Mouse (Mus musculus) 3134 (cell line): ENCODE measurements around the gene Kif16b.
"Not testable (repeated sequence)": the region's sequence is repeated elsewhere in the genome, so short reads cannot be mapped to it uniquely, and the experiment has no call there.

Experiments used
- DNase-seq: peaks from one replicate; pipeline ENCODE4 v3.0.0-alpha.2; 2011; ENCODE audit warnings: low spot score; ENCODE audit not compliant: insufficient read length; ENCODE audit errors: extremely low read depth

Kif16b gene

GRCm38 (mm10) chr2:142604762-142605161 is 296.6 kb downstream of the Kif16b start:
- peak; percentile 13 for DNase-seq

GRCm38 (mm10) chr2:142603210-142603609 is 298.1 kb downstream of the Kif16b start:
- DNase-seq: peak; percentile 27

- DNase-seq: no peak
Observed at GRCm38 (mm10) chr2:142599235-142599634, 302.1 kb downstream of the Kif16b start.

GRCm38 (mm10) chr2:142596176-142597170 is 304.9 kb downstream of the Kif16b start:
- DNase-seq: no peak

GRCm38 (mm10) chr2:142590938-142591337 is 310.4 kb downstream of the Kif16b start:
- DNase-seq: no peak

GRCm38 (mm10) chr2:142590284-142590724 is 311.0 kb downstream of the Kif16b start:
- no peak for DNase-seq

GRCm38 (mm10) chr2:142589403-142590283 is 311.7 kb downstream of the Kif16b start:
- no peak for DNase-seq

GRCm38 (mm10) chr2:142585845-142586244 is 315.5 kb downstream of the Kif16b start:
- DNase-seq: no peak

GRCm38 (mm10) chr2:142584851-142585737 is 316.2 kb downstream of the Kif16b start:
- no peak for DNase-seq

GRCm38 (mm10) chr2:142580449-142580848 is 320.9 kb downstream of the Kif16b start:
- DNase-seq: no peak

- DNase-seq: not testable (repeated sequence)
Observed at GRCm38 (mm10) chr2:142577414-142577813, 323.9 kb downstream of the Kif16b start.

- no peak for DNase-seq
Observed at GRCm38 (mm10) chr2:142569771-142570170, 331.6 kb downstream of the Kif16b start.
